ENCODE assay signal across 13 mouse cellular contexts in the genomic region with DNA sequence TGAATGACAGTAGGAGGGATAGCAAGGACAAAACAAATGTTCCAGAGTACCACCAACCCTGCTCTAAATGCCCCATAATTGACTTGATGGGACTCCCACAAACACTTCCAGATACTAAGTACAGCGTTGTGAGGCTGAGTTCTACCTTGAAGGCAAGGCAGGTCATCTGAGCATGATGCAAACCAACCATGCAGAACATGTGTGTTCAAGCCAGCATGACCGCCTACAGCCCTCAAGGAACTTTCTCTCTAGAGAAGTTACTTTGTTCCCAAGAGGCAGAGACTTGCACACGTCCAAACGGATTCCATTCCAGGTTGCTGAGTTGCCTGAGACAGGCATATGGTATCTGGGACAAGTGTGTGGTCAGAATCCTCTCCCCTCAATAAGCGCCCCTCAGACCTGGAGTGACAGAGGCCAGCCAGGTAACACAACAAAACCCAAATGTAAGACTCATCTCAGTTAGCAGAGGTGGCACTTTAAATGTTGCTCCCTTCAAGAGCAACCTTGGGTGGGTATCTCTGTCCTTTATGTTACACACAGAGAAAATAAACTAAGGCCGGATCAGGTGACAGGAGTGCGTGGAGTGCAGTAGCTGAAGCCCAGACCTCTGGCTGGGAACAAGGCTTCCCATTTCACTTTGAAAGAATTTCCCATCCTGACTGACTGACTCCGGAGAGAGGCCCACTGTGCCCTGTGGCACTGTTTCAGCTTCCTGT. TPM values are rescaled to one million over a fixed set of nuclear protein-coding genes. Genes with fewer than 3 reads are reported as not detected.
DNase-seq lines count a peak whose midpoint lies in the region; ATAC-seq and TF ChIP-seq lines count a peak whose summit lies in the region.
"Had no signal": no experiment of that assay in that cellular context is flagged by ENCODE, and none has a peak within 500 bp of the region (broad histone marks: within the 10 kb centered on the region; RNA-seq: fewer than 3 reads in every experiment).

No protein-coding gene starts in this region.

- no peaks in the 10 kb centered on the region for H3K9me3 ChIP-seq in forebrain, embryonic 10.5 days
- H3K9me3 ChIP-seq in forebrain, embryonic 15.5 days: no peaks in the 10 kb centered on the region
- no peaks in the 10 kb centered on the region for H3K9me3 ChIP-seq in kidney, embryonic 16.5 days (ENCODE audit: low read length)
- H3K9me3 ChIP-seq in heart, embryonic 10.5 days: no peaks in the 10 kb centered on the region
- no peaks in the 10 kb centered on the region for H3K9me3 ChIP-seq in embryonic facial prominence, embryonic 10.5 days
- H3K9me3 ChIP-seq: intestine, embryonic 15.5 days; stomach, embryonic 15.5 days had no signal

- H3K4me2 ChIP-seq in forebrain, embryonic 15.5 days (replicated peaks): no peak overlapping the region
- no peak overlapping the region for H3K4me2 ChIP-seq in kidney, embryonic 16.5 days (replicated peaks; ENCODE audit: low read depth, low read length)
- H3K4me2 ChIP-seq: intestine, embryonic 15.5 days; stomach, embryonic 15.5 days had no signal

- DNase-seq in forebrain, embryonic 10.5 days (ENCODE audit: extremely low spot score, low spot score): no peak
- peak in 1 of 2 experiments; percentile 33 for DNase-seq in spleen, adult 2 months (ENCODE audit: low read depth in 1 of 2, low spot score in 2 of 2)
- no peak for DNase-seq in spleen, postnatal 14 days (ENCODE audit: low spot score in 2 of 2)
- no peak for DNase-seq in retina, embryonic 14.5 days (ENCODE audit: low spot score)
- DNase-seq in heart, embryonic 10.5 days (ENCODE audit: low spot score): no peak
- DNase-seq in embryonic facial prominence, embryonic 10.5 days (ENCODE audit: low spot score): no peak
- DNase-seq: adrenal gland, postnatal 36 days; cerebellum, adult 11-12 months; heart, postnatal 4 days had no signal

- no peaks in the 10 kb centered on the region for H3K27me3 ChIP-seq in forebrain, embryonic 10.5 days (ENCODE audit: poor library complexity, severe bottlenecking)
- H3K27me3 ChIP-seq in forebrain, embryonic 15.5 days: no peaks in the 10 kb centered on the region
- no peaks in the 10 kb centered on the region for H3K27me3 ChIP-seq in spleen, adult 2 months (ENCODE audit: control insufficient read depth, insufficient read depth, low read length)
- no peaks in the 10 kb centered on the region for H3K27me3 ChIP-seq in kidney, embryonic 16.5 days (ENCODE audit: insufficient read depth, low read length)
- no peaks in the 10 kb centered on the region for H3K27me3 ChIP-seq in heart, embryonic 10.5 days (ENCODE audit: insufficient read depth, poor library complexity, severe bottlenecking)
- H3K27me3 ChIP-seq in embryonic facial prominence, embryonic 10.5 days (replicated peaks; ENCODE audit: low read depth, poor library complexity, severe bottlenecking): no peaks in the 10 kb centered on the region
- H3K27me3 ChIP-seq: intestine, embryonic 15.5 days; stomach, embryonic 15.5 days had no signal

- TF ChIP-seq CTCF in spleen, adult 2 months (IDR thresholded peaks at IDR 0.05; ENCODE audit: extremely low read depth, insufficient read depth, insufficient read length, insufficient replicate concordance): no peak

- no peaks in the 10 kb centered on the region for H3K36me3 ChIP-seq in forebrain, embryonic 10.5 days (replicated peaks)
- no peaks in the 10 kb centered on the region for H3K36me3 ChIP-seq in forebrain, embryonic 15.5 days
- no peaks in the 10 kb centered on the region for H3K36me3 ChIP-seq in spleen, adult 2 months (ENCODE audit: control insufficient read depth, insufficient read depth, low read length)
- H3K36me3 ChIP-seq in kidney, embryonic 16.5 days (ENCODE audit: insufficient read depth, low read length): no peaks in the 10 kb centered on the region
- no peaks in the 10 kb centered on the region for H3K36me3 ChIP-seq in heart, embryonic 10.5 days
- no peaks in the 10 kb centered on the region for H3K36me3 ChIP-seq in embryonic facial prominence, embryonic 10.5 days (replicated peaks)
- H3K36me3 ChIP-seq: intestine, embryonic 15.5 days; stomach, embryonic 15.5 days had no signal

- peaks cover 41% of the 10 kb centered on the region for H3K4me1 ChIP-seq in forebrain, embryonic 10.5 days
- H3K4me1 ChIP-seq in forebrain, embryonic 15.5 days: peaks cover 4% of the 10 kb centered on the region; the same call in 1 of the 2 replicates
- H3K4me1 ChIP-seq in spleen, adult 2 months (ENCODE audit: control insufficient read depth, insufficient read depth, insufficient read length): peaks cover 20% of the 10 kb centered on the region; the same call in 1 of the 2 replicates
- H3K4me1 ChIP-seq in kidney, embryonic 16.5 days (ENCODE audit: insufficient read depth, low read length): peaks cover 19% of the 10 kb centered on the region
- peaks cover 18% of the 10 kb centered on the region for H3K4me1 ChIP-seq in heart, embryonic 10.5 days
- H3K4me1 ChIP-seq in embryonic facial prominence, embryonic 10.5 days: peaks cover 26% of the 10 kb centered on the region

- peak overlapping the region; percentile 53 for H3K27ac ChIP-seq in forebrain, embryonic 10.5 days
- no peak overlapping the region for H3K27ac ChIP-seq in forebrain, embryonic 15.5 days (replicated peaks)
- H3K27ac ChIP-seq in spleen, adult 2 months (ENCODE audit: insufficient read depth, low read length): peak overlapping the region; percentile 91
- H3K27ac ChIP-seq in kidney, embryonic 16.5 days (ENCODE audit: low read length): peak overlapping the region; percentile 3; the same call in 1 of the 2 replicates
- no peak overlapping the region for H3K27ac ChIP-seq in heart, embryonic 10.5 days
- no peak overlapping the region for H3K27ac ChIP-seq in embryonic facial prominence, embryonic 10.5 days (replicated peaks)
- H3K27ac ChIP-seq: intestine, embryonic 15.5 days; stomach, embryonic 15.5 days had no signal

- TF ChIP-seq POLR2A in spleen, adult 2 months (IDR thresholded peaks at IDR 0.05; ENCODE audit: low read depth, low read length): no peak

- H3K9ac ChIP-seq in forebrain, embryonic 15.5 days (replicated peaks): no peak overlapping the region
- H3K9ac ChIP-seq in kidney, embryonic 16.5 days (replicated peaks; ENCODE audit: low read length): no peak overlapping the region
- H3K9ac ChIP-seq: intestine, embryonic 15.5 days; stomach, embryonic 15.5 days had no signal

- 81% methylated on average over 8 of the region's 8 CpGs for WGBS in forebrain, embryonic 10.5 days
- 86% methylated on average over 8 of the region's 8 CpGs for WGBS in forebrain, embryonic 15.5 days
- WGBS in spleen, adult 2 months: 37% methylated on average over 8 of the region's 8 CpGs
- 41% methylated on average over 8 of the region's 8 CpGs for WGBS in kidney, embryonic 16.5 days
- 72% methylated on average over 8 of the region's 8 CpGs for WGBS in heart, embryonic 10.5 days
- WGBS in embryonic facial prominence, embryonic 10.5 days: 65% methylated on average over 8 of the region's 8 CpGs

- no peak for ATAC-seq in forebrain, embryonic 15.5 days (replicated peaks)
- ATAC-seq in kidney, embryonic 16.5 days (ENCODE audit: low FRiP score, low TSS enrichment): no peak
- ATAC-seq: intestine, embryonic 15.5 days had no signal

- H3K4me3 ChIP-seq in forebrain, embryonic 10.5 days: no peak overlapping the region
- H3K4me3 ChIP-seq in forebrain, embryonic 15.5 days: no peak overlapping the region
- no peak overlapping the region for H3K4me3 ChIP-seq in spleen, adult 2 months (ENCODE audit: extremely low read depth, insufficient read depth, insufficient read length)
- H3K4me3 ChIP-seq in kidney, embryonic 16.5 days (ENCODE audit: low read length): no peak overlapping the region
- H3K4me3 ChIP-seq in heart, embryonic 10.5 days: no peak overlapping the region
- no peak overlapping the region for H3K4me3 ChIP-seq in embryonic facial prominence, embryonic 10.5 days
- H3K4me3 ChIP-seq: intestine, embryonic 15.5 days; stomach, embryonic 15.5 days had no signal

RNA-seq across cellular contexts. Expression of a gene that starts 6.0 kb away (rescaled TPM):
- 35.2 and 36.7 TPM in 2 replicates for polyA plus RNA-seq in forebrain, embryonic 10.5 days (2016; fragmentation: Nextera tagmentation; extraction: Ambion mirVana)
- 30.5 and 32.6 TPM in 2 replicates for polyA plus RNA-seq in forebrain, embryonic 15.5 days (2015; fragmentation: Nextera tagmentation; extraction: Ambion mirVana)
- polyA plus RNA-seq in spleen, adult 2 months (2012; rRNA removed): 6.6 and 8.6 TPM in 2 replicates
- 45.1 and 45.2 TPM in 2 replicates for polyA plus RNA-seq in kidney, embryonic 16.5 days (2015; fragmentation: Nextera tagmentation; extraction: Ambion mirVana)
- polyA plus RNA-seq in heart, embryonic 10.5 days (2016; fragmentation: Nextera tagmentation; extraction: Ambion mirVana): 35.6 and 36.1 TPM in 2 replicates
- polyA plus RNA-seq in embryonic facial prominence, embryonic 10.5 days (2016; fragmentation: Nextera tagmentation; extraction: Ambion mirVana): 35.0 and 37.5 TPM in 2 replicates

RNA-seq across cellular contexts. Expression of a gene that starts 25.7 kb away (rescaled TPM):
- polyA plus RNA-seq in forebrain, embryonic 10.5 days (2016; fragmentation: Nextera tagmentation; extraction: Ambion mirVana): 485 and 525 TPM in 2 replicates
- polyA plus RNA-seq in forebrain, embryonic 15.5 days (2015; fragmentation: Nextera tagmentation; extraction: Ambion mirVana): 302 and 341 TPM in 2 replicates
- 259 and 289 TPM in 2 replicates for polyA plus RNA-seq in spleen, adult 2 months (2012; rRNA removed)
- 372 and 438 TPM in 2 replicates for polyA plus RNA-seq in kidney, embryonic 16.5 days (2015; fragmentation: Nextera tagmentation; extraction: Ambion mirVana)
- 336 and 390 TPM in 2 replicates for polyA plus RNA-seq in heart, embryonic 10.5 days (2016; fragmentation: Nextera tagmentation; extraction: Ambion mirVana)
- polyA plus RNA-seq in embryonic facial prominence, embryonic 10.5 days (2016; fragmentation: Nextera tagmentation; extraction: Ambion mirVana): 516 and 527 TPM in 2 replicates

RNA-seq across cellular contexts. Expression of a gene that starts 40.5 kb away (rescaled TPM):
- polyA plus RNA-seq in forebrain, embryonic 10.5 days (2016; fragmentation: Nextera tagmentation; extraction: Ambion mirVana): 73.6 and 75.8 TPM in 2 replicates
- polyA plus RNA-seq in forebrain, embryonic 15.5 days (2015; fragmentation: Nextera tagmentation; extraction: Ambion mirVana): 52.1 and 55.3 TPM in 2 replicates
- polyA plus RNA-seq in spleen, adult 2 months (2012; rRNA removed): 31.0 and 48.2 TPM in 2 replicates
- polyA plus RNA-seq in kidney, embryonic 16.5 days (2015; fragmentation: Nextera tagmentation; extraction: Ambion mirVana): 46.8 and 48.7 TPM in 2 replicates
- 50.8 and 67.8 TPM in 2 replicates for polyA plus RNA-seq in heart, embryonic 10.5 days (2016; fragmentation: Nextera tagmentation; extraction: Ambion mirVana)
- 66.2 and 72.8 TPM in 2 replicates for polyA plus RNA-seq in embryonic facial prominence, embryonic 10.5 days (2016; fragmentation: Nextera tagmentation; extraction: Ambion mirVana)

RNA-seq across cellular contexts. Expression of a gene that starts 55.1 kb away (rescaled TPM):
- 204 and 210 TPM in 2 replicates for polyA plus RNA-seq in forebrain, embryonic 10.5 days (2016; fragmentation: Nextera tagmentation; extraction: Ambion mirVana)
- 180 and 188 TPM in 2 replicates for polyA plus RNA-seq in forebrain, embryonic 15.5 days (2015; fragmentation: Nextera tagmentation; extraction: Ambion mirVana)
- 115 and 178 TPM in 2 replicates for polyA plus RNA-seq in spleen, adult 2 months (2012; rRNA removed)
- 143 and 147 TPM in 2 replicates for polyA plus RNA-seq in kidney, embryonic 16.5 days (2015; fragmentation: Nextera tagmentation; extraction: Ambion mirVana)
- 105 and 134 TPM in 2 replicates for polyA plus RNA-seq in heart, embryonic 10.5 days (2016; fragmentation: Nextera tagmentation; extraction: Ambion mirVana)
- polyA plus RNA-seq in embryonic facial prominence, embryonic 10.5 days (2016; fragmentation: Nextera tagmentation; extraction: Ambion mirVana): 207 and 217 TPM in 2 replicates

Comparison
In these comparisons a context has a peak if more than half of its experiments do, and no peak if none do; other contexts are left out.
1. H3K27ac ChIP-seq: peak in forebrain, embryonic 10.5 days (single experiment), spleen, adult 2 months (single experiment) and kidney, embryonic 16.5 days (single experiment); none in forebrain, embryonic 15.5 days (single experiment), heart, embryonic 10.5 days (single experiment) and embryonic facial prominence, embryonic 10.5 days (single experiment).